Mouse (Mus musculus) urinary bladder, postnatal 25 days (tissue): Measurements from ENCODE around the gene Ccdc142.

ENCODE experiments used
- DNase-seq: peaks from one replicate; pipeline ENCODE4 v3.0.0; 2022; ENCODE audit warnings: low spot score

The Ccdc142 gene

GRCm38 (mm10) chr6:83118369-83118768 is 17.0 kb downstream of the Ccdc142 start:
- DNase-seq = no peak

- no peak for DNase-seq
Observed at GRCm38 (mm10) chr6:83118825-83119733, 17.7 kb downstream of the Ccdc142 start.

- no peak for DNase-seq
Observed at GRCm38 (mm10) chr6:83119734-83120051, 18.3 kb downstream of the Ccdc142 start.

- peak; percentile 80 for DNase-seq
Observed at GRCm38 (mm10) chr6:83120930-83121862, 19.8 kb downstream of the Ccdc142 start, which contains the start of gene Wbp1. TSS of gene Wbp1 (minus strand) at chr6:83121559.

GRCm38 (mm10) chr6:83121863-83122710 is 20.7 kb downstream of the Ccdc142 start:
- DNase-seq = no peak

GRCm38 (mm10) chr6:83122961-83123360 is 21.6 kb downstream of the Ccdc142 start:
- DNase-seq = no peak

- peak; percentile 86 for DNase-seq
Observed at GRCm38 (mm10) chr6:83124851-83125312, 23.5 kb downstream of the Ccdc142 start.

- no peak for DNase-seq
Observed at GRCm38 (mm10) chr6:83125331-83125730, 23.9 kb downstream of the Ccdc142 start, which contains the start of gene Ino80b. TSS of gene Ino80b (minus strand) at chr6:83125431.

- DNase-seq = no peak
Observed at GRCm38 (mm10) chr6:83127419-83127818, 26.0 kb downstream of the Ccdc142 start.

GRCm38 (mm10) chr6:83131469-83132034 is 30.2 kb downstream of the Ccdc142 start:
- no peak for DNase-seq

GRCm38 (mm10) chr6:83132176-83132919 is 30.9 kb downstream of the Ccdc142 start:
- DNase-seq = no peak

- no peak for DNase-seq
Observed at GRCm38 (mm10) chr6:83134226-83134625, 32.8 kb downstream of the Ccdc142 start.

GRCm38 (mm10) chr6:83134951-83135513 is 33.6 kb downstream of the Ccdc142 start, which contains the start of gene Rtkn:
TSS of gene Rtkn (plus strand) at chr6:83135463.
- no peak for DNase-seq

- peak; percentile 41 for DNase-seq
Observed at GRCm38 (mm10) chr6:83135571-83136161, 34.3 kb downstream of the Ccdc142 start.

- no peak for DNase-seq
Observed at GRCm38 (mm10) chr6:83136291-83136880, 35.0 kb downstream of the Ccdc142 start.

GRCm38 (mm10) chr6:83136881-83137575 is 35.6 kb downstream of the Ccdc142 start:
- peak; percentile 54 for DNase-seq

- DNase-seq = peak; percentile 73
Observed at GRCm38 (mm10) chr6:83137576-83137950, 36.2 kb downstream of the Ccdc142 start.

- DNase-seq = no peak
Observed at GRCm38 (mm10) chr6:83138056-83138455, 36.7 kb downstream of the Ccdc142 start.

GRCm38 (mm10) chr6:83140044-83140443 is 38.6 kb downstream of the Ccdc142 start:
- DNase-seq = no peak
